Mouse (Mus musculus) CH12.LX (cell line): ENCODE measurements around the gene Chid1. TPM values are rescaled to one million over a fixed set of nuclear protein-coding genes. Genes with fewer than 3 reads are reported as not detected.

Source experiments
- DNase-seq: peaks from one replicate; pipeline ENCODE4 v3.0.0-alpha.2; 2013; ENCODE audit errors: extremely low read depth
- H3K27ac ChIP-seq: 2 replicates; pipeline ENCODE4 v1.5.1; 2012; ENCODE audit warnings: low read depth, mild to moderate bottlenecking, control low read depth, moderate library complexity; ENCODE audit not compliant: insufficient read depth
- H3K27me3 ChIP-seq: replicated peaks from 2 replicates; pipeline ENCODE3; 2012; ENCODE audit warnings: inconsistent platforms
- H3K36me3 ChIP-seq, 2 experiments: replicated peaks in 1 of 2; 2 replicates each; pipeline versions ENCODE3 to v1.6.1; 2012; ENCODE audit warnings: inconsistent platforms in 1 of 2, low read length in 1 of 2, mild to moderate bottlenecking in 1 of 2, mixed read lengths in 1 of 2, moderate library complexity in 1 of 2; ENCODE audit not compliant: control insufficient read depth in 1 of 2, insufficient read depth in 1 of 2
- H3K4me1 ChIP-seq, 2 experiments: 2 replicates each; pipeline ENCODE4 v1.6.1; 2012; ENCODE audit warnings: inconsistent platforms in 1 of 2, moderate library complexity in 1 of 2; ENCODE audit not compliant: insufficient read depth in 2 of 2, control insufficient read depth in 1 of 2
- H3K4me2 ChIP-seq: 2 replicates; pipeline ENCODE4 v1.6.1; 2012; ENCODE audit warnings: low read depth, mild to moderate bottlenecking, control low read depth; ENCODE audit not compliant: poor library complexity, insufficient read depth, severe bottlenecking
- H3K4me3 ChIP-seq, 3 experiments: fragments of 150-350 bp in 1 of 3; sonication (generic) in 1 of 3; replicated peaks in 1 of 3; 2 replicates each; pipeline versions ENCODE3 to v1.5.1; 2011 to 2012; ENCODE audit warnings: low read depth in 2 of 3, low read length in 2 of 3, mild to moderate bottlenecking in 2 of 3, moderate library complexity in 2 of 3, control low read depth in 1 of 3, improper control_type of control experiment in 1 of 3, inconsistent platforms in 1 of 3, mixed read lengths in 1 of 3; ENCODE audit not compliant: poor library complexity in 1 of 3
- H3K79me2 ChIP-seq: replicated peaks from 2 replicates; pipeline ENCODE4 v1.6.1; 2012; ENCODE audit warnings: mild to moderate bottlenecking, moderate library complexity; ENCODE audit not compliant: control insufficient read depth, poor library complexity, insufficient read depth, severe bottlenecking; ENCODE audit errors: extremely low read depth
- H3K9ac ChIP-seq: 2 replicates; pipeline ENCODE4 v1.6.1; 2012; ENCODE audit warnings: low read depth, mild to moderate bottlenecking, control low read depth, moderate library complexity; ENCODE audit not compliant: insufficient read depth
- H3K9me3 ChIP-seq: replicated peaks from 2 replicates; pipeline ENCODE3; 2012; ENCODE audit warnings: low read length, inconsistent platforms, mixed read lengths
- BHLHE40 ChIP-seq: IDR thresholded peaks from 2 replicates; pipeline ENCODE4 v1.6.1; 2011; ENCODE audit warnings: mild to moderate bottlenecking, low read depth, low read length, improper control_type of control experiment
- CHD1 ChIP-seq: IDR thresholded peaks from 2 replicates; pipeline ENCODE4 v1.6.1; 2012; ENCODE audit warnings: low read depth, low read length, improper control_type of control experiment, inconsistent platforms
- CHD2 ChIP-seq: IDR thresholded peaks from 2 replicates; pipeline ENCODE4 v1.6.1; 2011; ENCODE audit warnings: low read length, improper control_type of control experiment
- ELF1 ChIP-seq: IDR thresholded peaks from 2 replicates; pipeline ENCODE4 v1.6.1; 2014; ENCODE audit warnings: low read depth, mild to moderate bottlenecking, inconsistent platforms, low read length, improper control_type of control experiment
- EP300 ChIP-seq: IDR thresholded peaks from 2 replicates; pipeline ENCODE4 v1.6.1; 2011; ENCODE audit warnings: low read length, improper control_type of control experiment
- KAT2A ChIP-seq: IDR thresholded peaks from 2 replicates; pipeline ENCODE4 v1.6.1; 2012; ENCODE audit warnings: low read length, improper control_type of control experiment, inconsistent platforms; ENCODE audit not compliant: insufficient replicate concordance
- MAFK ChIP-seq: IDR thresholded peaks from 2 replicates; pipeline ENCODE4 v1.6.1; 2011; ENCODE audit warnings: low read length, improper control_type of control experiment; ENCODE audit not compliant: insufficient replicate concordance
- MAX ChIP-seq: IDR thresholded peaks from 2 replicates; pipeline ENCODE4 v1.6.1; 2011; ENCODE audit warnings: low read length, improper control_type of control experiment
- NRF1 ChIP-seq: IDR thresholded peaks from 2 replicates; pipeline ENCODE4 v1.6.1; 2014; ENCODE audit warnings: low read depth, mild to moderate bottlenecking, inconsistent platforms, low read length, improper control_type of control experiment, moderate library complexity
- PAX5 ChIP-seq: IDR thresholded peaks from 2 replicates; pipeline ENCODE4 v1.6.1; 2012; ENCODE audit warnings: low read length, inconsistent platforms, mixed read lengths
- POLR2AphosphoS2 ChIP-seq: IDR thresholded peaks from 2 replicates; pipeline ENCODE4 v1.6.1; 2011; ENCODE audit warnings: low read depth, low read length, improper control_type of control experiment
- RAD21 ChIP-seq: IDR thresholded peaks from 2 replicates; pipeline ENCODE4 v1.6.1; 2011; ENCODE audit warnings: low read depth, mild to moderate bottlenecking, low read length, improper control_type of control experiment, moderate library complexity
- UBTF ChIP-seq: IDR thresholded peaks from 2 replicates; pipeline ENCODE4 v1.6.1; 2012; ENCODE audit warnings: low read depth, mild to moderate bottlenecking, inconsistent platforms, low read length, improper control_type of control experiment, moderate library complexity
- USF1 ChIP-seq: IDR thresholded peaks from 2 replicates; pipeline ENCODE4 v1.6.1; 2014; ENCODE audit warnings: low read depth, mild to moderate bottlenecking, inconsistent platforms, low read length, improper control_type of control experiment
- USF2 ChIP-seq: conservative IDR thresholded peaks from 2 replicates; pipeline ENCODE4 v1.6.1; 2011; ENCODE audit warnings: low read depth, low read length, improper control_type of control experiment
- ZKSCAN1 ChIP-seq: IDR thresholded peaks from 2 replicates; pipeline ENCODE4 v1.6.1; 2012; ENCODE audit warnings: low read depth, inconsistent platforms, low read length, improper control_type of control experiment, borderline replicate concordance
- ZMIZ1 ChIP-seq: IDR thresholded peaks from 2 replicates; pipeline ENCODE4 v1.6.1; 2012; ENCODE audit warnings: low read depth, mild to moderate bottlenecking, inconsistent platforms, low read length, improper control_type of control experiment
- ZNF384 ChIP-seq: IDR thresholded peaks from 2 replicates; pipeline ENCODE4 v1.6.1; 2012; ENCODE audit warnings: low read depth, low read length, improper control_type of control experiment, inconsistent platforms
- dilution Hi-C: fragments of 300-500 bp; cut with MboI; formaldehyde crosslinking; loops from 2 replicates; pipeline ENCODE4 v1.14.3; 2020; ENCODE audit warnings: low sequenced_read_pairs; ENCODE audit not compliant: extremely low pct_unique_long_range_greater_than_20kb, extremely low pct_ligation_motif_present
- in situ Hi-C: fragments of 300-500 bp; cut with MboI; formaldehyde crosslinking; loops from 3 replicates; pipeline ENCODE4 v1.14.3; 2019; ENCODE audit warnings: low sequenced_read_pairs, low pct_ligation_motif_present, low pct_unique_long_range_greater_than_20kb, mixed read lengths
- polyA plus RNA-seq: library from polyadenylated mRNA; unstranded; fragments of >175 nt; gene quantifications from 2 replicates; pipeline ENCODE4 v1.2.1, GENCODE M21; 2012; ENCODE audit warnings: low read depth; ENCODE audit not compliant: insufficient read length
- total RNA-seq, 2 experiments: library from RNA; depleted of rRNA; stranded (reverse); fragments of 300-350 nt in 1 of 2; fragments of >200 nt in 1 of 2; gene quantifications; 2 replicates each; pipeline ENCODE4 v1.2.3; 2012 to 2014

Chid1 gene
- total and polyA plus RNA-seq, 3 experiments = 27.0 to 50.5 (median 42.3) TPM

GRCm38 (mm10) chr7:141466045-141466394 lies 73.6 kb downstream of the Chid1 start:
- Histone ChIP-seq H3K79me2 (no peaks in the 10 kb centered on the region), H3K27ac (no peak overlapping the region), H3K9me3 (no peaks in the 10 kb centered on the region), H3K36me3 (peaks cover 13 to 22% of the 10 kb centered on the region in 2 experiments), H3K4me1 (peaks cover 26 to 51% of the 10 kb centered on the region in 2 experiments), H3K4me2 (no peak overlapping the region), H3K4me3 (no peak overlapping the region), H3K27me3 (no peaks in the 10 kb centered on the region), H3K9ac (no peak overlapping the region)
- DNase-seq = no peak
- dilution Hi-C loops = no loop called here
- in situ Hi-C loops = no loop called here
- TF ChIP-seq CHD1 = no peak
- no peak for TF ChIP-seq EP300
- no peak for TF ChIP-seq RAD21
- TF ChIP-seq ELF1 = no peak
- TF ChIP-seq MAFK = no peak
- TF ChIP-seq ZNF384 = no peak
- no peak for TF ChIP-seq KAT2A
- TF ChIP-seq PAX5 = no peak
- no peak for TF ChIP-seq ZKSCAN1
- TF ChIP-seq USF2 = no peak
- TF ChIP-seq UBTF = no peak
- TF ChIP-seq ZMIZ1 = no peak

GRCm38 (mm10) chr7:141465388-141466044 lies 74.1 kb downstream of the Chid1 start:
- Histone ChIP-seq H3K9ac (no peak overlapping the region), H3K36me3 (peaks cover 9 to 22% of the 10 kb centered on the region in 2 experiments), H3K4me2 (no peak overlapping the region), H3K9me3 (no peaks in the 10 kb centered on the region), H3K4me1 (peaks cover 24 to 51% of the 10 kb centered on the region in 2 experiments), H3K4me3 (no peak overlapping the region), H3K27me3 (no peaks in the 10 kb centered on the region), H3K27ac (no peak overlapping the region), H3K79me2 (no peaks in the 10 kb centered on the region)
- dilution Hi-C loops (no loop called here), in situ Hi-C loops (no loop called here)
- TF ChIP-seq USF1 (no peak), POLR2AphosphoS2 (no peak), NRF1 (no peak), MAX (no peak), CHD2 (no peak), BHLHE40 (no peak)
- no peak for DNase-seq
